Mouse (Mus musculus): Measurements from ENCODE around the gene Ccdc105.

The Ccdc105 gene

GRCm38 (mm10) chr10:78714129-78714528 is 38.7 kb downstream of the Ccdc105 start:
- DNase-seq, result no peak

GRCm38 (mm10) chr10:78710706-78711105 is 42.2 kb downstream of the Ccdc105 start:
- DNase-seq, result no peak

DNA sequence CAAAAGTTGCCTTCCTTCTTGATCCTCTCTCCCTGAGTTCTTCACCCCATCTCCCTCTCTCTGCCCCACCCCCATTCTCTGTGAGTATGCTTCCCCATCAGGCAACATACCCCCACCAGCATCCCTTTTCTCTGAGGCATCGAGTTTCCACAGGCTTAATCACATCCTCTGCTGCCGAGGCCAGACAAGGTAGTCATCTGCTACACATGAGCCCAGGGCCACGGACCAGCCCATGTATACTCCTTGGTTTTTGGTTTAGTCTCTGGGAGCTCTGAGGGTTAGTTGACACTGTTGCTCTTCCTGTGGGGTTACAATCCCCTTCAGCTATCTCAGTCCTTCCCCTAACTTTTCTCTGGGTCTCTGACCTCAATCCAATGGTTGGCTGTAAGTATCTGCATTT is 52.0 kb downstream of the Ccdc105 start:
- DNase-seq, result no peak

Measured in kidney, postnatal 10 days (tissue).